Mouse (Mus musculus): ENCODE results near the gene Ebf1. TPM values are rescaled to one million over a fixed set of nuclear protein-coding genes. Genes with fewer than 3 reads are reported as not detected.

Gene Ebf1
- polyA plus RNA-seq, 1 experiment from 2014 or later = 61.7 TPM

- Histone ChIP-seq H3K27ac (replicated peaks; ENCODE audit: low read depth, low read length) (no peak overlapping the region), H3K36me3 (ENCODE audit: control insufficient read depth, insufficient read depth, low read length) (no peaks in the 10 kb centered on the region), H3K9me3 (ENCODE audit: control insufficient read depth, low read length) (no peaks in the 10 kb centered on the region), H3K4me2 (ENCODE audit: low read depth, severe bottlenecking) (no peak overlapping the region), H3K4me1 (ENCODE audit: control insufficient read depth, insufficient read depth, low read length) (no peaks in the 10 kb centered on the region), H3K4me3 (ENCODE audit: low read depth, low read length) (no peak overlapping the region), H3K9ac (ENCODE audit: low read length) (no peak overlapping the region), H3K27me3 (ENCODE audit: control insufficient read depth, insufficient read depth, low read length) (no peaks in the 10 kb centered on the region)
- DNase-seq (ENCODE audit: low spot score) = no peak
- 31% methylated on average over 4 of the region's 4 CpGs for WGBS
- ATAC-seq (ENCODE audit: insufficient number of reproducible peaks, low FRiP score, low TSS enrichment, low read depth) = no peak; the same call in 1 of the 2 replicates
These were observed 21.2 kb downstream of the Ebf1 start for GRCm38 (mm10) chr11:44638193-44638754.

- DNase-seq (ENCODE audit: low spot score) = no peak
- Histone ChIP-seq H3K27me3 (ENCODE audit: control insufficient read depth, insufficient read depth, low read length) (no peaks in the 10 kb centered on the region), H3K9me3 (ENCODE audit: control insufficient read depth, low read length) (no peaks in the 10 kb centered on the region), H3K4me1 (ENCODE audit: control insufficient read depth, insufficient read depth, low read length) (no peaks in the 10 kb centered on the region), H3K36me3 (ENCODE audit: control insufficient read depth, insufficient read depth, low read length) (no peaks in the 10 kb centered on the region), H3K27ac (replicated peaks; ENCODE audit: low read depth, low read length) (no peak overlapping the region), H3K4me2 (ENCODE audit: low read depth, severe bottlenecking) (no peak overlapping the region), H3K9ac (ENCODE audit: low read length) (no peak overlapping the region), H3K4me3 (ENCODE audit: low read depth, low read length) (no peak overlapping the region)
- WGBS = 88% methylated on average over 2 of the region's 2 CpGs
- no peak for ATAC-seq (ENCODE audit: insufficient number of reproducible peaks, low FRiP score, low TSS enrichment, low read depth)
These were observed 24.4 kb downstream of the Ebf1 start for GRCm38 (mm10) chr11:44641496-44641895.

- Histone ChIP-seq H3K27me3 (ENCODE audit: control insufficient read depth, insufficient read depth, low read length) (no peaks in the 10 kb centered on the region), H3K4me3 (ENCODE audit: low read depth, low read length) (no peak overlapping the region), H3K27ac (replicated peaks; ENCODE audit: low read depth, low read length) (no peak overlapping the region), H3K4me1 (ENCODE audit: control insufficient read depth, insufficient read depth, low read length) (peaks cover 11% of the 10 kb centered on the region; the same call in 1 of the 2 replicates), H3K36me3 (ENCODE audit: control insufficient read depth, insufficient read depth, low read length) (no peaks in the 10 kb centered on the region), H3K9me3 (ENCODE audit: control insufficient read depth, low read length) (no peaks in the 10 kb centered on the region), H3K9ac (ENCODE audit: low read length) (no peak overlapping the region), H3K4me2 (ENCODE audit: low read depth, severe bottlenecking) (no peak overlapping the region)
- WGBS = 68% methylated on average over 8 of the region's 8 CpGs
- ATAC-seq (ENCODE audit: insufficient number of reproducible peaks, low FRiP score, low TSS enrichment, low read depth) (no peak), DNase-seq (ENCODE audit: low spot score) (no peak)
These were observed 37.4 kb downstream of the Ebf1 start for GRCm38 (mm10) chr11:44654340-44655019.

GRCm38 (mm10) chr11:44655468-44655867 is 38.4 kb downstream of the Ebf1 start:
- Histone ChIP-seq H3K9me3 (ENCODE audit: control insufficient read depth, low read length) (no peaks in the 10 kb centered on the region), H3K27me3 (ENCODE audit: control insufficient read depth, insufficient read depth, low read length) (no peaks in the 10 kb centered on the region), H3K4me2 (ENCODE audit: low read depth, severe bottlenecking) (no peak overlapping the region), H3K4me1 (ENCODE audit: control insufficient read depth, insufficient read depth, low read length) (peaks cover 11% of the 10 kb centered on the region; the same call in 1 of the 2 replicates), H3K36me3 (ENCODE audit: control insufficient read depth, insufficient read depth, low read length) (no peaks in the 10 kb centered on the region), H3K9ac (ENCODE audit: low read length) (no peak overlapping the region), H3K27ac (replicated peaks; ENCODE audit: low read depth, low read length) (no peak overlapping the region), H3K4me3 (ENCODE audit: low read depth, low read length) (no peak overlapping the region)
- ATAC-seq (ENCODE audit: insufficient number of reproducible peaks, low FRiP score, low TSS enrichment, low read depth) (0 out of 2 replicates have a peak, but pooled peaks have one; percentile 31), DNase-seq (ENCODE audit: low spot score) (no peak)
- WGBS = 13% methylated on average over 5 of the region's 5 CpGs

GRCm38 (mm10) chr11:44656916-44657315 is 39.8 kb downstream of the Ebf1 start:
- Histone ChIP-seq H3K36me3 (ENCODE audit: control insufficient read depth, insufficient read depth, low read length) (no peaks in the 10 kb centered on the region), H3K9me3 (ENCODE audit: control insufficient read depth, low read length) (no peaks in the 10 kb centered on the region), H3K27ac (replicated peaks; ENCODE audit: low read depth, low read length) (no peak overlapping the region)

GRCm38 (mm10) chr11:44657833-44658395 is 40.8 kb downstream of the Ebf1 start:
- H3K9me3 ChIP-seq (ENCODE audit: control insufficient read depth, low read length) = no peaks in the 10 kb centered on the region
- ATAC-seq (ENCODE audit: insufficient number of reproducible peaks, low FRiP score, low TSS enrichment, low read depth) = no peak
- H3K27ac ChIP-seq (replicated peaks; ENCODE audit: low read depth, low read length) = no peak overlapping the region
- H3K36me3 ChIP-seq (ENCODE audit: control insufficient read depth, insufficient read depth, low read length) = no peaks in the 10 kb centered on the region
- no peak overlapping the region for H3K9ac ChIP-seq (ENCODE audit: low read length)
- H3K4me3 ChIP-seq (ENCODE audit: low read depth, low read length) = no peak overlapping the region
- H3K4me1 ChIP-seq (ENCODE audit: control insufficient read depth, insufficient read depth, low read length) = peaks cover 11% of the 10 kb centered on the region; the same call in 1 of the 2 replicates
- H3K4me2 ChIP-seq (ENCODE audit: low read depth, severe bottlenecking) = no peak overlapping the region
- no peaks in the 10 kb centered on the region for H3K27me3 ChIP-seq (ENCODE audit: control insufficient read depth, insufficient read depth, low read length)
- WGBS = 54% methylated on average over 6 of the region's 6 CpGs
- DNase-seq (ENCODE audit: low spot score) = no peak

More at GRCm38 (mm10) chr11:44656916-44657315, 39.8 kb downstream of the Ebf1 start:
- no peak for DNase-seq (ENCODE audit: low spot score)
- Histone ChIP-seq H3K4me1 (ENCODE audit: control insufficient read depth, insufficient read depth, low read length) (peaks cover 11% of the 10 kb centered on the region; the same call in 1 of the 2 replicates), H3K9ac (ENCODE audit: low read length) (no peak overlapping the region), H3K27me3 (ENCODE audit: control insufficient read depth, insufficient read depth, low read length) (no peaks in the 10 kb centered on the region), H3K4me2 (ENCODE audit: low read depth, severe bottlenecking) (no peak overlapping the region), H3K4me3 (ENCODE audit: low read depth, low read length) (no peak overlapping the region)
- no peak for ATAC-seq (ENCODE audit: insufficient number of reproducible peaks, low FRiP score, low TSS enrichment, low read depth)

GRCm38 (mm10) chr11:44661875-44662274 is 44.8 kb downstream of the Ebf1 start:
- peaks cover 26% of the 10 kb centered on the region for H3K4me1 ChIP-seq (ENCODE audit: control insufficient read depth, insufficient read depth, low read length)
- WGBS = 83% methylated on average over 5 of the region's 5 CpGs

GRCm38 (mm10) chr11:44663609-44664141 is 46.6 kb downstream of the Ebf1 start:
- no peaks in the 10 kb centered on the region for H3K27me3 ChIP-seq (ENCODE audit: control insufficient read depth, insufficient read depth, low read length)
- DNase-seq (ENCODE audit: low spot score) = no peak
- H3K4me3 ChIP-seq (ENCODE audit: low read depth, low read length) = no peak overlapping the region
- H3K9me3 ChIP-seq (ENCODE audit: control insufficient read depth, low read length) = no peaks in the 10 kb centered on the region
- no peak overlapping the region for H3K27ac ChIP-seq (replicated peaks; ENCODE audit: low read depth, low read length)
- H3K4me1 ChIP-seq (ENCODE audit: control insufficient read depth, insufficient read depth, low read length) = peaks cover 26% of the 10 kb centered on the region
- WGBS = 42% methylated on average over 4 of the region's 4 CpGs
- H3K36me3 ChIP-seq (ENCODE audit: control insufficient read depth, insufficient read depth, low read length) = no peaks in the 10 kb centered on the region
- no peak overlapping the region for H3K4me2 ChIP-seq (ENCODE audit: low read depth, severe bottlenecking)
- no peak for ATAC-seq (ENCODE audit: insufficient number of reproducible peaks, low FRiP score, low TSS enrichment, low read depth)
- no peak overlapping the region for H3K9ac ChIP-seq (ENCODE audit: low read length)

More at GRCm38 (mm10) chr11:44661875-44662274, 44.8 kb downstream of the Ebf1 start:
- ATAC-seq (ENCODE audit: insufficient number of reproducible peaks, low FRiP score, low TSS enrichment, low read depth) = no peak
- Histone ChIP-seq H3K27ac (replicated peaks; ENCODE audit: low read depth, low read length) (no peak overlapping the region), H3K4me3 (ENCODE audit: low read depth, low read length) (no peak overlapping the region), H3K36me3 (ENCODE audit: control insufficient read depth, insufficient read depth, low read length) (no peaks in the 10 kb centered on the region), H3K27me3 (ENCODE audit: control insufficient read depth, insufficient read depth, low read length) (no peaks in the 10 kb centered on the region), H3K4me2 (ENCODE audit: low read depth, severe bottlenecking) (no peak overlapping the region), H3K9ac (ENCODE audit: low read length) (no peak overlapping the region), H3K9me3 (ENCODE audit: control insufficient read depth, low read length) (no peaks in the 10 kb centered on the region)
- DNase-seq (ENCODE audit: low spot score) = no peak

Data from limb, embryonic 11.5 days (tissue).